Mouse (Mus musculus): ENCODE measurements around the gene 2210011C24Rik. TPM values are rescaled to one million over a fixed set of nuclear protein-coding genes. Genes with fewer than 3 reads are reported as not detected.
"Not testable (repeated sequence)": the region's sequence is repeated elsewhere in the genome, so short reads cannot be mapped to it uniquely, and the experiment has no call there.

2210011C24Rik gene
- polyA plus RNA-seq, 1 experiment from 2014 or later: 51.0 TPM

DNA sequence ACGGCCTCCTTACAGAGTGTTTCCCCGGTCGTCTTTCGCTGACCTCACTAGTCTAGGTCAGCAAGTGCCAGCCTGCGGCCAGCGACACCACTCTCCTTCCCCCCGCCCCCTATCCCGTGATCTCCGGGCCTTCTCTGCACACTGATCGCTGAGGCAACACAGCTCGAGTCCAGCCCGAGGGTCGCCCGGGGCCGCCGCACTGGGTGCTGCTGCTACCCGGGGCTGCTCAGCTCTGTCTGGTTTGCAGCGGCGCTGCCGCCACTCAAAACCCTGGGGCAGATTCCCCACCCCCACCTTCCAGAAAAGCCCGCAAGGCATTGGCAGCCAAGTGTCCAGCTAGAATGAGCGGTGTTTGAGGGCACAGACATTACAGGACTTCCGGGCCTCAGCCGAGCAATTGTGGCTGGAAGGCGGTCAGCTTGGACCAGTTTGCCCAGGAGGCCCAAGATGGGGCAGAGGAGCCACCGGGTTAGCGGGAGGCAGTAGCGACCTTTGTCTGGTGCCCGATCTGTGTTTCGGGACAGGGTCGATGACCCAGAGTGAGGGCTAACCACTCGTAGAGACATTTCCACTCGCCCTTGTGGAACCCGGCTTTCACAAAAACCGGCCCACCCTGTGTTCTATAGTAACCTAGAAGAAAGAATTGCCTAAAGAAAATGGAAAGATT lies 661 bp upstream of the 2210011C24Rik start:
- peak overlapping the region; percentile 90 for H3K4me2 ChIP-seq (replicated peaks; ENCODE audit: low read depth, low read length)
- DNase-seq (ENCODE audit: low spot score): no peak
- peak overlapping the region; percentile 47 for H3K4me3 ChIP-seq (ENCODE audit: low read depth, low read length)
- 0 out of 2 replicates have a peak overlapping the region, but pooled peaks have one; percentile 29 for H3K9ac ChIP-seq (replicated peaks; ENCODE audit: low read depth)
- H3K36me3 ChIP-seq (ENCODE audit: insufficient read depth, low read length): no peaks in the 10 kb centered on the region
- peaks cover 27% of the 10 kb centered on the region for H3K27me3 ChIP-seq (replicated peaks; ENCODE audit: insufficient read depth, low read length)
- H3K9me3 ChIP-seq (ENCODE audit: low read length): no peaks in the 10 kb centered on the region
- 12% methylated on average over 35 of the region's 35 CpGs for WGBS
- no peak for TF ChIP-seq EP300 (IDR thresholded peaks at IDR 0.05)
- no peak for TF ChIP-seq CTCF (IDR thresholded peaks at IDR 0.05)
- H3K27ac ChIP-seq (ENCODE audit: low read length): no peak overlapping the region
- peak; percentile 27 for ATAC-seq
- H3K4me1 ChIP-seq (ENCODE audit: insufficient read depth, low read depth, low read length): peaks cover 10% of the 10 kb centered on the region

DNA sequence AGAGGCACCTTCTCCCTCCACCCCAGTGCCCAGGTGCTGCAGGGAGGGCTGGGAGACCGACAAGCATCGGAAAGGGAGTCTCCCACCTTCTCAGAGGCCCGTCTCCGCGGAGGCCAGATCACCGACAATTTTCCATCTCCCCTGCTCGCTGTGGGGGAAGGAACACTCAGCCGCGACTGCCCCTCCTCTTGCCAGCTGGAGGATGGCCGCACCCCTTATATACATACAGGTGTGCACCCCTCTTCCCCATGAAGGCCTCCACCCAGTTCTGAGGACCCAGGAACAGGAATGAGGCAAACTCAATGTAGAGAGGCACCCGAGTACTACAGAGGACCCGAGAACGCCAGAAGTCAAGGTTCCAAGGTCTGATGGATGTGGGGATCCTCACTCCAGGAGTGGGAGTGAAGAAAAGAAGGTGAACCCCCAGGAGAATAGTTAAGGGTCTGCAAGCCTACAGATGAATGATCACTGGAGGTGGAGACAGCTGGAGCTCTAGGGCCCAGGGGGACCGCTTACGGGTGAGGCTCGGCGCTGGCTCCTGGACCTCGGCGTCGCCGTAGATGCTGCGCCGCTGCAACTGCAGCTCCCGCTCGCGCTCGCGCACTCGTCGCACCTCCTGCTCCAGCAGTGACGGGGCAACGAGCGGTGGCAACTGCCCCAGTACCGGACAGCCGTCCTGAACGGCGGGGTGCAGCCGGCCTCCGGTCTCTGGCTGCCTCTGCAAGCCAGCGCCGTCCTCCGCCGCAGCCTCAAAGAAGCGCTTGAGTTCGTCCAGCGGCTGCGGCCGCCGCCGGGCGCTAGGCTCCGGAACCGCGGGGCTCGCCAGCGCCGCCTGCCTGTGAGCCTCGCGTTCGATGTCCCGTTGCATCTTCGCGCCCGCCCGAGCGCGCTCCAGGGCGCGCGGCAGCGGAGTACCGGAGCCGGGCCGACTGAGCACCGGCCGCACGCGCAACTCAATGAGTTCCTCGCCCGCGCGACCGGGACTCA lies 1.1 kb downstream of the 2210011C24Rik start:
- ATAC-seq (peak; percentile 58), DNase-seq (ENCODE audit: low spot score) (peak; percentile 72)
- Histone ChIP-seq H3K9me3 (ENCODE audit: low read length) (no peaks in the 10 kb centered on the region), H3K36me3 (ENCODE audit: insufficient read depth, low read length) (no peaks in the 10 kb centered on the region), H3K27me3 (replicated peaks; ENCODE audit: insufficient read depth, low read length) (peaks cover 27% of the 10 kb centered on the region), H3K4me2 (replicated peaks; ENCODE audit: low read depth, low read length) (peak overlapping the region; percentile 90), H3K9ac (replicated peaks; ENCODE audit: low read depth) (0 out of 2 replicates have a peak overlapping the region, but pooled peaks have one; percentile 5), H3K4me3 (ENCODE audit: low read depth, low read length) (peak overlapping the region; percentile 47), H3K4me1 (ENCODE audit: insufficient read depth, low read depth, low read length) (peaks cover 10% of the 10 kb centered on the region), H3K27ac (ENCODE audit: low read length) (peak overlapping the region; percentile 59; the same call in 1 of the 2 replicates)
- TF ChIP-seq EP300 (IDR thresholded peaks at IDR 0.05) (no peak), CTCF (IDR thresholded peaks at IDR 0.05) (peak; percentile 78)
- 2% methylated on average over 59 of the region's 83 CpGs for WGBS

DNA sequence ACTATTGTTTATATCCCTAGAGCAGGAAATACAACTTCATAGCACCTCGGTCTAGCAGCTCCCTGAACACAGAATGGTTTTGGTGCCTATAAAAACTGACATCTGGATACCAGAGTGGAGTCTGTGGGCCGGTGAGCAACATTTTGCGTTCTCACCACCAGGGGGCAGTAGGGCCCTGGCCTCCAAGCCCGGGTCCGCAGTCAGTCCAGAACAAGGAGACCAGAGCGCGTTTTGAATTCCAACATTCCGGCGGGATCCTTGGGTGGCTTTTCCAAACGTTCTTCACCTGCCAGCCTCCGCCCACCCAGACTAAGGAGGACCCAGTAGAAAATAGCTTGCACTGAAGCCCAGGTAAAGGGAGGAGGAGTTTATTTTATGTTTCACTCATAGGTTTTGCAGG lies 2.1 kb downstream of the 2210011C24Rik start:
- peaks cover 27% of the 10 kb centered on the region for H3K27me3 ChIP-seq (replicated peaks; ENCODE audit: insufficient read depth, low read length)
- no peak overlapping the region for H3K9ac ChIP-seq (replicated peaks; ENCODE audit: low read depth)
- ATAC-seq (peak; percentile 38), DNase-seq (ENCODE audit: low spot score) (peak; percentile 90)
- H3K4me2 ChIP-seq (replicated peaks; ENCODE audit: low read depth, low read length): peak overlapping the region; percentile 90
- H3K27ac ChIP-seq (ENCODE audit: low read length): no peak overlapping the region
- H3K36me3 ChIP-seq (ENCODE audit: insufficient read depth, low read length): no peaks in the 10 kb centered on the region
- 0 out of 2 replicates have a peak overlapping the region, but pooled peaks have one; percentile 6 for H3K4me3 ChIP-seq (ENCODE audit: low read depth, low read length)
- peak; percentile 96 for TF ChIP-seq CTCF (IDR thresholded peaks at IDR 0.05)
- TF ChIP-seq EP300 (IDR thresholded peaks at IDR 0.05): peak; percentile 56
- under 1% methylated on average over 11 of the region's 11 CpGs for WGBS
- peaks cover 14% of the 10 kb centered on the region for H3K4me1 ChIP-seq (ENCODE audit: insufficient read depth, low read depth, low read length)
- H3K9me3 ChIP-seq (ENCODE audit: low read length): no peaks in the 10 kb centered on the region

DNA sequence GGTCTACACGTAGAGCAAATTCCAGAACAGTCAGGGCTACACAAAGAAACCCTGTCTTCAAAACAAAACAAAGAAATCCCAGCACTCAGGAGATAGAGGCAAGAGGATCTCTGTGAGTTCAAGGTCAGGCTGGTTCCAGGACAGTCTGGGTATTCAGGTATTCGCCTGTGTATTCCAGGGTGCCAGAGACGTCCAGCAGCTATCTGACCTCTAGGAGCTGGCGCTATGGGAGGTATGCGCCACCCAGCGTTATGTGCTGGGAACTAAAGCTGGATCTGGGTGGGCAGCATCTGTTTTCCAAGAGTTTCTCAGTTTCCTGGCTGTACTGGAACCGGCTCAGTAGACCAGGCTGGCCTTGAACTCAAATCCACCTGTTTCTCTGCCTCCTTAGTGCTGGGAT lies 3.6 kb downstream of the 2210011C24Rik start:
- TF ChIP-seq EP300 (IDR thresholded peaks at IDR 0.05) (no peak), CTCF (IDR thresholded peaks at IDR 0.05) (peak; percentile 71)
- ATAC-seq (no peak), DNase-seq (ENCODE audit: low spot score) (peak; percentile 29)
- no peak overlapping the region for H3K4me3 ChIP-seq (ENCODE audit: low read depth, low read length)
- peaks cover 25% of the 10 kb centered on the region for H3K27me3 ChIP-seq (replicated peaks; ENCODE audit: insufficient read depth, low read length)
- H3K9ac ChIP-seq (replicated peaks; ENCODE audit: low read depth): no peak overlapping the region
- 37% methylated on average over 7 of the region's 7 CpGs for WGBS
- no peak overlapping the region for H3K27ac ChIP-seq (ENCODE audit: low read length)
- H3K4me1 ChIP-seq (ENCODE audit: insufficient read depth, low read depth, low read length): peaks cover 19% of the 10 kb centered on the region
- H3K9me3 ChIP-seq (ENCODE audit: low read length): no peaks in the 10 kb centered on the region
- H3K4me2 ChIP-seq (replicated peaks; ENCODE audit: low read depth, low read length): no peak overlapping the region
- H3K36me3 ChIP-seq (ENCODE audit: insufficient read depth, low read length): no peaks in the 10 kb centered on the region

DNA sequence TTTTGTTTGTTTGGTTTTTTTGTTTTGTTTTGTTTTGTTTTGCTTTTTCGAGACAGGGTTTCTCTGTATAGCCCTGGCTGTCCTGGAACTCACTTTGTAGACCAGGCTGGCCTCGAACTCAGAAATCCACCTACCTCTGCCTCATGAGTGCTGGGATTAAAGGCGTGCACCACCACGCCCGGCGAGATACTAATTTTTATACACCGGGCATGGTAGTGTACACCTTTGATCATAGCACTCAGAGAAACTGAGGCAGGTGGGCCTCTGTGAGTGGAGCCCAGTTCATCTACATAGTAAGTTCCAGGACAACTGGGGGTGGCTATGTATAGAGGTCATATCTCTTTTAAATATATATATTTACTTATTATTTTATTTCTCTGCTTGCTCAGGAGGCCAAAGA lies 6.5 kb downstream of the 2210011C24Rik start:
- ATAC-seq: not testable (repeated sequence)
- 87% methylated on average over 7 of the region's 7 CpGs for WGBS

More for the DNA sequence above, 6.5 kb downstream of the 2210011C24Rik start:
- not testable (repeated sequence) for DNase-seq (ENCODE audit: low spot score); H3K27ac ChIP-seq (ENCODE audit: low read length); H3K9ac ChIP-seq (replicated peaks; ENCODE audit: low read depth); H3K36me3 ChIP-seq (ENCODE audit: insufficient read depth, low read length); H3K9me3 ChIP-seq (ENCODE audit: low read length); H3K27me3 ChIP-seq (replicated peaks; ENCODE audit: insufficient read depth, low read length); H3K4me2 ChIP-seq (replicated peaks; ENCODE audit: low read depth, low read length); H3K4me3 ChIP-seq (ENCODE audit: low read depth, low read length)
- H3K4me1 ChIP-seq (ENCODE audit: insufficient read depth, low read depth, low read length): peaks cover 12% of the 10 kb centered on the region

Data from lung, postnatal 0 days (tissue).